Mouse (Mus musculus) heart, embryonic 13.5 days (tissue): ENCODE measurements around the gene Lmtk3. TPM values are rescaled to one million over a fixed set of nuclear protein-coding genes. Genes with fewer than 3 reads are reported as not detected.

ENCODE experiments used
- ATAC-seq: fragments of 200-750 bp; cut with Nextera tagmentation; 2 replicates; pipeline ENCODE4 v1.8.0; 2017; ENCODE audit warnings: moderate TSS enrichment; ENCODE audit not compliant: insufficient number of reproducible peaks, low FRiP score, low TSS enrichment; ENCODE audit errors: extremely low read depth
- H3K27ac ChIP-seq: fragments of 300-500 bp; sonication (generic); replicated peaks from 2 replicates; pipeline ENCODE4 v1.5.1; 2015; ENCODE audit warnings: moderate library complexity, mild to moderate bottlenecking, inconsistent platforms
- H3K27me3 ChIP-seq: fragments of 300-500 bp; sonication (generic); replicated peaks from 2 replicates; pipeline ENCODE4 v1.6.1; 2015; ENCODE audit warnings: mild to moderate bottlenecking, inconsistent platforms
- H3K36me3 ChIP-seq: fragments of 300-500 bp; sonication (generic); 2 replicates; pipeline ENCODE4 v1.6.1; 2015; ENCODE audit warnings: mild to moderate bottlenecking, inconsistent platforms
- H3K4me1 ChIP-seq: fragments of 300-500 bp; sonication (generic); 2 replicates; pipeline ENCODE4 v1.6.1; 2015; ENCODE audit warnings: inconsistent platforms
- H3K4me2 ChIP-seq: fragments of 300-500 bp; sonication (generic); 2 replicates; pipeline ENCODE4 v1.6.1; 2015; ENCODE audit warnings: inconsistent platforms, mild to moderate bottlenecking, moderate library complexity
- H3K4me3 ChIP-seq: fragments of 300-500 bp; sonication (generic); 2 replicates; pipeline ENCODE4 v1.5.1; 2015; ENCODE audit warnings: moderate library complexity, mild to moderate bottlenecking, inconsistent platforms
- H3K9ac ChIP-seq: fragments of 300-500 bp; sonication (generic); 2 replicates; pipeline ENCODE4 v1.6.1; 2015; ENCODE audit warnings: inconsistent platforms, mild to moderate bottlenecking, moderate library complexity
- H3K9me3 ChIP-seq: fragments of 300-500 bp; sonication (generic); 2 replicates; pipeline ENCODE4 v1.6.1; 2016; ENCODE audit warnings: inconsistent platforms
- WGBS: fragments of 180-500 bp; shearing (Covaris S2); methylation state at CpG from one replicate; pipeline ENCODE4 v1.1.7; 2015; ENCODE audit warnings: mixed read lengths; 5-methylcytosine and 5-hydroxymethylcytosine counted together
- polyA plus RNA-seq: library from polyadenylated mRNA; unstranded; fragments of >200 nt; fragmentation: Nextera tagmentation; extraction: Ambion mirVana; gene quantifications from 2 replicates; pipeline ENCODE4 v1.2.1, GENCODE M21; 2015

Lmtk3 gene
- polyA plus RNA-seq, 1 experiment from 2014 or later: 0.80 TPM

DNA sequence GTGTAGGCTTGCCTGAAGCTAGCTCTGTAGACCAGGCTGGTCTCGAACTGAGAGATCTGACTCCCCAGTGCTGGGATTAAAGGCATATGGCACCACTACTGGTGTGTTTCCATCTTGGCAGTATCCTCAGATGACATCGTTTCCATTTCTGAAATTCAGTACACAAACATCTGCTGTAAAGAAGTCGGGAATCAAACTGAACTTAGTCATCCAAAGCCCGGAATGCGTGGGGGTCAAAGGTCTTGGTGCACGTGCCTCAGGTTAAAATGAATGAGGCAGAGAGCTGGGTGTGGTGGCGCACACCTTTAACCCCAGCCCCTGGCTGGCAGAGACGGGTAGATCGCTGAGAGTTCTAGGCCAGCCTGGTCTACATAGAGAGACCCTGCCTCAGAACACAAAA, 33.4 kb upstream of the Lmtk3 start:
- 73% methylated on average over 9 of the region's 9 CpGs for WGBS
- H3K36me3 ChIP-seq: no peaks in the 10 kb centered on the region

GRCm38 (mm10) chr7:45755703-45756102, 27.8 kb upstream of the Lmtk3 start:
- no peak for ATAC-seq
- Histone ChIP-seq H3K27ac (no peak overlapping the region), H3K9me3 (no peaks in the 10 kb centered on the region), H3K4me2 (no peak overlapping the region), H3K36me3 (no peaks in the 10 kb centered on the region), H3K4me3 (no peak overlapping the region), H3K9ac (no peak overlapping the region), H3K4me1 (peaks cover 6% of the 10 kb centered on the region), H3K27me3 (peaks cover 44% of the 10 kb centered on the region)
- WGBS: 53% methylated on average over 6 of the region's 6 CpGs

More for the DNA sequence above, 33.4 kb upstream of the Lmtk3 start:
- H3K4me1 ChIP-seq: peaks cover 20% of the 10 kb centered on the region
- no peak overlapping the region for H3K27ac ChIP-seq
- no peak overlapping the region for H3K9ac ChIP-seq
- H3K9me3 ChIP-seq: no peaks in the 10 kb centered on the region; the same call in 1 of the 2 replicates
- ATAC-seq: no peak
- H3K4me3 ChIP-seq: no peak overlapping the region
- 0 out of 2 replicates have a peak, but pooled peaks cover 6% of the 10 kb centered on the region for H3K27me3 ChIP-seq
- no peak overlapping the region for H3K4me2 ChIP-seq

- Histone ChIP-seq H3K27ac (no peak overlapping the region), H3K9ac (peak overlapping the region; percentile 61), H3K36me3 (no peaks in the 10 kb centered on the region), H3K9me3 (no peaks in the 10 kb centered on the region), H3K4me3 (peak overlapping the region; percentile 33), H3K27me3 (peaks cover 44% of the 10 kb centered on the region), H3K4me1 (peaks cover 6% of the 10 kb centered on the region), H3K4me2 (peak overlapping the region; percentile 58)
- ATAC-seq: no peak; the same call in 1 of the 2 replicates
- 6% methylated on average over 27 of the region's 27 CpGs for WGBS
These were observed 24.1 kb upstream of the Lmtk3 start for GRCm38 (mm10) chr7:45759400-45759799.

DNA sequence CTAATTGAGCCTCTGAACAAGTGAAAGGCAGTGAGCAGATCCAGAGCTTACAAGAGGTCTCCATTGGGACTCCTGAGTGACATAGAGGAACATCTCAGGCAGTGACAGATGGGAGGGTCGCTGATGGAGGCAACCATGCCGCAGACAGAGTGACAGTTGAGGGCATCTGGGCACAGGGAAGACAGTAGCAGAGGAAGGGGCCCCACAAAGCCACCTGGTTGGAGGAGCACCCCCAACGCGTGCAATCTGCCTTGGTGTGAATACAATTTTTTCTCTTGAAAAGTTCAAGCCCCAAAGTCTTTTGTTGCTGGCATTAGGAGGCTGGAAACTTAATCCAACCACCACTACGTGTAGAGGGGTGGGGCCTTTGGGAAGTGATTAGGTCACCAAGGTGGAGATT, 23.4 kb upstream of the Lmtk3 start:
- 51% methylated on average over 5 of the region's 5 CpGs for WGBS
- H3K4me3 ChIP-seq: no peak overlapping the region
- H3K4me1 ChIP-seq: peaks cover 6% of the 10 kb centered on the region
- ATAC-seq: no peak
- no peaks in the 10 kb centered on the region for H3K36me3 ChIP-seq
- H3K9me3 ChIP-seq: no peaks in the 10 kb centered on the region
- no peak overlapping the region for H3K9ac ChIP-seq
- no peak overlapping the region for H3K4me2 ChIP-seq
- H3K27ac ChIP-seq: no peak overlapping the region
- peaks cover 44% of the 10 kb centered on the region for H3K27me3 ChIP-seq

DNA sequence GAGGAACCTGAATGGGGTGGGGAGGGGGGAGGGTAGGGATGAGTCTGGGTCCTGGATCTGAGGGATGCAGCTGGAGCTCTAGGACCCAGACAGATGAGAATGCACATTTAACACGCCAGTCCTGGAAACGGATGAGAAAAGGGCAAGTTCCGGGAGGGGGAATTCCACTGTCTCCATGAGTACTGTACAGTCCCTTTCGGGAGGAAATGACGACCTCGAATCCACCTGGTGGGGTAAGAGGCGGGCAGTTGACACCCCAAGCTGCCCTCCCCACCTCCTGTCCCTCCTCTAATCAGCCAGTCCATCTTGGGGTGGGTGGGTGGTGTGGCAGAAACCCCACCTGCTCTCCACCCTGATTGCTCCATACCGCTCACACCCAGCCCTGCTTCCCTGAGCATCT, 17.5 kb upstream of the Lmtk3 start:
- Histone ChIP-seq H3K4me1 (no peaks in the 10 kb centered on the region), H3K4me3 (no peak overlapping the region), H3K27ac (no peak overlapping the region), H3K36me3 (no peaks in the 10 kb centered on the region), H3K27me3 (peaks cover 5% of the 10 kb centered on the region), H3K4me2 (no peak overlapping the region), H3K9ac (no peak overlapping the region), H3K9me3 (no peaks in the 10 kb centered on the region)
- WGBS: 48% methylated on average over 8 of the region's 8 CpGs
- ATAC-seq: no peak

GRCm38 (mm10) chr7:45766764-45767163, 16.8 kb upstream of the Lmtk3 start:
- no peak overlapping the region for H3K4me2 ChIP-seq
- no peaks in the 10 kb centered on the region for H3K9me3 ChIP-seq
- H3K27me3 ChIP-seq: 0 out of 2 replicates have a peak, but pooled peaks cover 5% of the 10 kb centered on the region
- no peak overlapping the region for H3K9ac ChIP-seq
- ATAC-seq: no peak
- WGBS: 41% methylated on average over 8 of the region's 8 CpGs
- H3K4me3 ChIP-seq: no peak overlapping the region
- H3K27ac ChIP-seq: no peak overlapping the region
- H3K4me1 ChIP-seq: no peaks in the 10 kb centered on the region
- H3K36me3 ChIP-seq: no peaks in the 10 kb centered on the region

DNA sequence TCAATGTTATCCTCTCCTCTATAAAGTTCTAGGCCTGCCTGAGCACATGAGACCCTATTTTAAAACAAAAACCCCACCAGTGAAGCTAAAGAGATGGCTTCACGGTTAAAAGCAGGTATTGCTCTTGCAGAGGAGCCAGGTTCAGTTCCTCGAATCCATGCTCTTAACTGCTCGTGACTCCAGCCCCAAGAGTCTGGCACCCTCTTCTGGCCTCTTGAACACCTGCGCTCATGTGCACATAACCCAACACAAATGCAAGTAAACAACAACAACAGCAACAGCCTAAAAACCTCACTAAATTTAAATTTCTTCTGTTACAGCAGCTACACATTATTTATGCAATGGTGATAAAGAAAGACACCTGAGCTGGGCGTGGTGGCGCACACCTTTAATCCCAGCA, 16.0 kb upstream of the Lmtk3 start:
- H3K4me2 ChIP-seq: no peak overlapping the region
- ATAC-seq: no peak
- peaks cover 7% of the 10 kb centered on the region for H3K27me3 ChIP-seq
- no peak overlapping the region for H3K27ac ChIP-seq
- H3K4me3 ChIP-seq: no peak overlapping the region
- no peaks in the 10 kb centered on the region for H3K36me3 ChIP-seq
- H3K4me1 ChIP-seq: no peaks in the 10 kb centered on the region
- 86% methylated on average over 6 of the region's 6 CpGs for WGBS
- H3K9ac ChIP-seq: no peak overlapping the region
- no peaks in the 10 kb centered on the region for H3K9me3 ChIP-seq

DNA sequence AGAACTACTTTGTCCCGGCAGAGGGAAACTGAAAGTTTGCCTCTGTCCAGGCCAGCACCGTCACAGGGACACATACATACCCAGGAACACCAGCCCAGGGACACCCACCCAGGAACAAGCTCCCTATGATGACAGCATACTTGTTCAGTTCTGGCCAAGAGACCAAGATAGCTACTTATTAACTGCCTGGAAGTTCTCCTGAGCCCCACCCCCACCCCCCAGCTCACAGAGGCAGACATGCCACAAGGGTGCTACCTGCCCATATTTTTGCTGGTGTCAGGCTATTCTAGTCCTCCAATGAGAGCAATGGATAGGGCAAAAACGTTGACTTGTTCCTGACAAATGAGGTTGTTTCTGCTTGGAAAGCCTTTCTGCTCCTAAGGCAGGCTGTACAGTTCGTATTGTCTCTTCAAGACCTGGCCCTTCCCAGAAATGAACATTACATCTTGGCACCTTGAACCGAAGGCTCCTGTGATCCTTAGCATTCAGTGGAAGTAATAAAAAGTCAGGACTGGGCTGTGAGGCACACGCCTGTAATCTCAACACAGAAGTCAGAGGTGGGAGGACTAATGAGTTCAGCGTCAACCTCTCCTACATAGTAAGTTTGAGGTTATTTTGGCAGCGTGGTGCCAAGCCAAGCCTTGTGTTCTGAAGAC, 13.0 kb upstream of the Lmtk3 start:
- no peaks in the 10 kb centered on the region for H3K9me3 ChIP-seq
- no peak overlapping the region for H3K4me2 ChIP-seq
- 56% methylated on average over 8 of the region's 8 CpGs for WGBS
- H3K27ac ChIP-seq: no peak overlapping the region
- ATAC-seq: no peak
- no peak overlapping the region for H3K4me3 ChIP-seq
- no peaks in the 10 kb centered on the region for H3K4me1 ChIP-seq
- H3K27me3 ChIP-seq: peaks cover 31% of the 10 kb centered on the region
- H3K36me3 ChIP-seq: no peaks in the 10 kb centered on the region
- no peak overlapping the region for H3K9ac ChIP-seq

DNA sequence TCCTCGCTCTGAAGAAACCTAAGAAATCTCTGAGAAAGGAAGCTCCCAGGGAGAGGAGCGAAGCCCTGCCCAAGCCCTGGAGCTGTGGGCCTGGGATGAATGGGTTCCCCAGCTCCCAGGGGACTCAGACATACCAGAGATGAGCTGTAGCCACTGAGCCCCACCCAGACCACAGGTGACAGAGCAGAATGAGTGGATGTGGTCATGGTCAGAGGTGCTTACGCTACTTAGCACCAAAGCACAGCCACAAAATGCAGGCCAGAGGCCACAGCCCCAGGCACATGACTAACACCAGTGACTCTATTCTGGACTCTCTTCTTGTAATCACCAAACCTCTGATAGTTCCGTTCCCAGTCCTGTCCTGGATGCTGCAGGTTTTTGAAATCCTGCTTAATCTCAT, 12.4 kb upstream of the Lmtk3 start:
- 57% methylated on average over 4 of the region's 4 CpGs for WGBS
- H3K27me3 ChIP-seq: peaks cover 37% of the 10 kb centered on the region
- no peak overlapping the region for H3K9ac ChIP-seq
- H3K36me3 ChIP-seq: no peaks in the 10 kb centered on the region
- H3K4me3 ChIP-seq: no peak overlapping the region
- H3K9me3 ChIP-seq: no peaks in the 10 kb centered on the region
- no peak overlapping the region for H3K4me2 ChIP-seq
- no peaks in the 10 kb centered on the region for H3K4me1 ChIP-seq
- H3K27ac ChIP-seq: no peak overlapping the region
- ATAC-seq: no peak

DNA sequence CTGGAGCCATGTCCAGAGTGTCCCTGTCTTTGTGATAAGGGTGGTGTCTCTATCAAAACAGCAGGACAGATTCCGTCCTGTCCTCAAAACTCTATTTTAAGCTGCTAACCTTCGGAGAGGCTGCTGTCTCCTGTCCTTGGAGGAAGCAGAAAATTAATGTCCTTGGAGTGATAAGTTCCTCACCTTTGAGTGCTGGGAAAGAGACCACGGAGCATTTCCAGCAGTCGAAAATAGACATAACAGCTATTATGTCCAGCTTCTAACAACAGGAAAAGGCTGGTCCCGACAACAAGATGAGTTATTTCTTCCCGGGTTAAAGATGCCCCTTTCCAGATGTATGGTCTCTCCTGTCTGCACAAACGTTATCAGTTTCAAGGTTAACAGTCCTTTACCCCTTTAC, 8.3 kb upstream of the Lmtk3 start:
- peaks cover 67% of the 10 kb centered on the region for H3K27me3 ChIP-seq
- H3K27ac ChIP-seq: no peak overlapping the region
- no peaks in the 10 kb centered on the region for H3K36me3 ChIP-seq
- WGBS: 50% methylated on average over 7 of the region's 7 CpGs
- H3K4me3 ChIP-seq: no peak overlapping the region
- ATAC-seq: no peak
- peaks cover 10% of the 10 kb centered on the region for H3K4me1 ChIP-seq
- no peaks in the 10 kb centered on the region for H3K9me3 ChIP-seq
- H3K9ac ChIP-seq: no peak overlapping the region
- no peak overlapping the region for H3K4me2 ChIP-seq

DNA sequence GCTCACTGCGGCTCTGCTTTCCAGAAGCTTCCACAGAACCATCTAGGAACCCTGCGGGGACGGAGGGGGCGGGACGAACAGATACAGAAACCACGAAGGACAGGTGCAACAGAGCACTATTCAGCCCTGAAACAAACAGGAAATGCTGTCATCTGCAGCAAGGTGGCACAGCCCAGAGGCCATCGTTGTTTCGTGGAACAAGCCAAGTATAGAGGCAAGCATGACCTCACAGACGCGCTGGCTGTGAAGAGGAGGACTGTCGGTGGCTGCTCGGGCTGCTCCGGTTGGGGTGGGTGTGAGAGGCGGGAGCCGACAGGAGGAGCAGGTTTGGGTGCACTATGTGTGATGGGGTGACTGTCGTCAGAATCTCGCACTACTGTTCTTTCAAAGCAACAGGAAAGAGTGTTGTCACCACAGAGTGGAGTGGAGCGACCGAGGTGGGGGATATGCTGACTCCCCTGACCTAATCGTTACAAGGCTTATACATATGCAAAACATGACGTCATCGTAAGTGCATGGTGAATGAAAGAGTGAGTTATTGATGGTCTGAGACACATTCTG, 4.4 kb upstream of the Lmtk3 start:
- Histone ChIP-seq H3K4me2 (peak overlapping the region; percentile 57), H3K4me3 (peak overlapping the region; percentile 24), H3K36me3 (no peaks in the 10 kb centered on the region), H3K9ac (peak overlapping the region; percentile 50), H3K27me3 (peaks cover 77% of the 10 kb centered on the region), H3K4me1 (peaks cover 15% of the 10 kb centered on the region), H3K9me3 (no peaks in the 10 kb centered on the region), H3K27ac (no peak overlapping the region)
- WGBS: 19% methylated on average over 22 of the region's 22 CpGs
- no peak for ATAC-seq

DNA sequence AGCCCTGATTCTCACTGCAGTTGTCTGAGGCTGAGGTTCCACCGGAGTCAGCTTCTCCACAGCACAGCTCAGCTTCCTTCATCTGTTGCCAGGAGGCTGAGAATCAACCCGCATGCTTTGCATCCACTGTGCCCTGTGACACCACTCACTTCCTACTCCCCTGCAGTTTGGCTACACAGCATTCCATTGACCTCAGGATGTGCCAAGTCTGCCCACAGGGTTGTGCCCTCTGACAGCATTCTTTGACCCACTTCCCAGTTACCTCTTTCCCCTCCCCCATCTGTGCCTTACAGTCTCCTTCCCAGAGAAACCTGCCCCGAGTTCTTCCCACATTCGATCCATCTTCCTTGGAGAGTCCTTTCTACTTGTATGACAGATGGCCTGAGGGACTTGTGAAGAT, 1.3 kb upstream of the Lmtk3 start:
- H3K36me3 ChIP-seq: no peaks in the 10 kb centered on the region
- H3K4me2 ChIP-seq: no peak overlapping the region
- no peak overlapping the region for H3K4me3 ChIP-seq
- H3K27me3 ChIP-seq: peaks cover 86% of the 10 kb centered on the region
- H3K9me3 ChIP-seq: no peaks in the 10 kb centered on the region
- no peak overlapping the region for H3K27ac ChIP-seq
- ATAC-seq: no peak
- H3K4me1 ChIP-seq: peaks cover 40% of the 10 kb centered on the region
- 61% methylated on average over 4 of the region's 4 CpGs for WGBS
- no peak overlapping the region for H3K9ac ChIP-seq
